Mouse (Mus musculus): ENCODE data around the gene Birc5. TPM values are rescaled to one million over a fixed set of nuclear protein-coding genes. Genes with fewer than 3 reads are reported as not detected.

Birc5 gene
- polyA plus RNA-seq, 1 experiment from 2014 or later = 307 TPM

DNA sequence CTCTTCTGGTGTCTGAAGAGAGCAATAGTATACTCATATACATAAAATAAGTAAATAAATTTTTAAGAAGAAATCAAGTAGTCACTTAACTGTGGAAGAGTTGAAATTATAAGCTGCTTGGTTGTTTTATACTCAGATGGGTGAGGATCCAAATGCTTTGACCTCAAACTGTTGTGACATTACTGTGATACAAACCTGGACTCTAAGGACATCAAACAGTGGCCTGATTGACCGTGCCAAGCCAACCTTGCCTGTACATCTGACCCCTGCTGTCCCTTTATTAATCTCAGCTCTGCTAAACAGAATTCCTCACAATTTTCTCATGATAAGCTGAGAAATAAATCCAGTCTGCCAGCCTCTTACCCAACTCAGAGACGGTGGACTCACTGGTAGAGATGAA is 3.4 kb upstream of the Birc5 start:
- Histone ChIP-seq H3K27ac (no peak overlapping the region), H3K9ac (no peak overlapping the region), H3K4me3 (no peak overlapping the region), H3K27me3 (no peaks in the 10 kb centered on the region), H3K9me3 (no peaks in the 10 kb centered on the region), H3K4me1 (peaks cover 23% of the 10 kb centered on the region), H3K36me3 (no peaks in the 10 kb centered on the region), H3K4me2 (replicated peaks) (no peak overlapping the region)
- ATAC-seq (ENCODE audit: low FRiP score, low read depth) = no peak
- whole genome bisulfite sequencing = 82% methylated on average over 2 of the region's 2 CpGs

DNA sequence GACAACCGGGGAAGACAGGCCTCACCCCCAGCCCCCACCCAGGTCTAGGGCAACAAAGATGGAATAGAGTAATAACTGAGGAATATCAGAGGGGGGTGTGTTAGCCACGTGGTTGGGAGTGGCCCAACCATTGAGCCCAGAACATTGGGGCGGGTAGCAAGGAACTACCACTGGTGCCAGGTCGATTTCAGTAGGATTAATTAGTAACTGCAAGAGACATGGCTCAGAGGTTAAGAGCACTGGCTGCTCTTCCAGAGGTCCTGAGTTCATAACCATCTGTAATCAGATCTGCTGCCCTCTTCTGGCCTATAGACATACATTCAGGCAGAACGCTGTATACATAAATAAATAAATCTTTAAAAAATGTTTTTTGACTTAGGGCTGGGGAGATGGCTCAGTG is 2.4 kb upstream of the Birc5 start:
- Histone ChIP-seq H3K4me2 (replicated peaks) (no peak overlapping the region), H3K4me1 (peaks cover 28% of the 10 kb centered on the region), H3K9me3 (no peaks in the 10 kb centered on the region), H3K4me3 (no peak overlapping the region), H3K36me3 (peaks cover 4% of the 10 kb centered on the region; the same call in 1 of the 2 replicates), H3K27me3 (no peaks in the 10 kb centered on the region), H3K9ac (no peak overlapping the region), H3K27ac (no peak overlapping the region)
- 67% methylated on average over 5 of the region's 5 CpGs for WGBS
- no peak for ATAC-seq (ENCODE audit: low FRiP score, low read depth)

DNA sequence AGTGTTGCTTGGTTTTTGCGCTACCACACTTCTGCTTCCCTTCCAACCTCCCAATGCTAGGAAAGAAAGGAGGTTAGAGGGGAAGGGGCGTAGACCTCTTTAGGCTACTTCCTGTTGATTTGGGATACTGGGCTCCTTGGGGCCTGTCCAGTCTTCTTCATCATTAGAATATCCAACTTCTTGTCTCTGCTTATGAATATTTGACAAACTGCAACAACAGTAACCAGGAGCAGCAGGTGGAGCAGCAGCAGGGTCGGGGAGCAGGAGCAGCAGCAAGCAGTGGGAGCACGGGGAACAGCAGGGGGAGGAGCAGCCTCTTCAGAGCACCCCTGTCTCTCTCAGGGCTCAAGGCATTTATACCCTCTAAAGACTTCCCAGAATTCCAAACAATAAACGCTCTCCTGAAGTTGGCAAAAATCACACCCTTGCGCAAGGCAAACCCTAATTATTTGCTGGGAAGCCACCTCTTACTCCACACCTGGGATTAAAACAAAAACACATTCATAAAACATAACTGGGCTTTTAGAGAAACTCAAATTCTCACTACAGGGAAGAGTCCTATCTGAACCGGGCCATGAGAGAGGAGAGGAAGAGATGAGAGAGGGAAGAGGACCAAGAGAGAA is 1.3 kb upstream of the Birc5 start:
- Histone ChIP-seq H3K9ac (peak overlapping the region; percentile 86), H3K36me3 (peaks cover 15% of the 10 kb centered on the region), H3K4me2 (replicated peaks) (peak overlapping the region; percentile 85), H3K9me3 (no peaks in the 10 kb centered on the region), H3K4me3 (peak overlapping the region; percentile 70), H3K4me1 (peaks cover 28% of the 10 kb centered on the region), H3K27me3 (no peaks in the 10 kb centered on the region), H3K27ac (peak overlapping the region; percentile 96)
- 65% methylated on average over 7 of the region's 7 CpGs for WGBS
- no peak for ATAC-seq (ENCODE audit: low FRiP score, low read depth)

DNA sequence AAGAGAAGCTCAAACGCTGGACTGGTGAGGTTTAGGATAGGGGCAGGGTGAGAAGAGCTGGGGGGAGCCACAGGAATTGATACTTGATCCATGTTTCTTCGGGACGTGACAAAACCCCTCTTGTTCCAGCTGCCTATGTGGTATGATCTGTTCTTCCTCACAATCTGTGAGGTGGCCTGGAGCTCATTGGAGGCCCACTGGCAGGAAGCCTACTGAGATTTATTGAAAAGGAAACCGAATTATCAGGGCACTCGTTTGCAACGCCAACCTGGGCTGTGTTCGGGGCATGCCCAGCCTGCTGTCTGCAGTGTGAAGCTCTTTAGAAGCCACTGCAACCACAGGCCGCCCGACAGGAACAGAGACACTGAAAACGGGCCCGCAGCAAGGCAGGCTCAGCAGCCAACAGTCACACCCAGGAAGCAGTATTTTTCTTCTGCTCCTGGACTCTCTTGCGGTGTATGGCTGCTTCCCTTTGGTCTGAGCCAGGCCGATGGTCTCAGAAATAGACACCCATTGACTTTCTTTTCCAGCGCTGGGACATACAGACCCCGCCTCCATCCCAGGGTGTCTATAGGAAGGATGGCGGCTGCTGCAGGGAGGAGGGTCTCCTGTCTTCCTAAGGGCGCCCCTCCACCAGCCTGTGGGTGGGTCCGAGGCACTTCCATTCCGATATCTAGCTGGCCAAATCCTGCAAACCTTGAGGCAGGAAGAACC is 623 bp upstream of the Birc5 start:
- Histone ChIP-seq H3K36me3 (peaks cover 22% of the 10 kb centered on the region), H3K4me3 (peak overlapping the region; percentile 70), H3K9me3 (no peaks in the 10 kb centered on the region), H3K4me2 (replicated peaks) (peak overlapping the region; percentile 85), H3K27me3 (no peaks in the 10 kb centered on the region), H3K27ac (peak overlapping the region; percentile 96), H3K4me1 (peaks cover 28% of the 10 kb centered on the region), H3K9ac (peak overlapping the region; percentile 86)
- peak; percentile 84 for ATAC-seq (ENCODE audit: low FRiP score, low read depth)
- 7% methylated on average over 19 of the region's 19 CpGs for WGBS

DNA sequence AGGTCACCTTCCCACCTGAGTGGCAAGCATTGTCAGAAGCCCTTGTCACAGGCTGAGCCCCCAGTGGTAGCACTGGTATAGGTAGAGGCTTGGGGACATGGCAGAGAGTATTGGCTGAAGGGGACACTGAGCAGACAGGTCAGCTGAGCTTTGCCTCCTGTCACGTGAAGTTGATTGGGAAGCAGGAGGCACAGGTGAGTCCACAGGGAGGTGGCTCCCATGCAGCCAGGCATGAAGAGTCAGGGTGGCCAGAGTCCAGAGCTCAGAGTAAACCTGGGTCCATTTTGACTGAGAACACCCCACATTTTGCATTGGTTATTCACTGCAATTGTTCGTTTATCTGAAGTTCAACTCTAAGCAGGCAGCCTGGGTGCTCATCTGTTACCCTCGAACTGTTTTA is 3.8 kb downstream of the Birc5 start:
- 91% methylated on average over 3 of the region's 3 CpGs for WGBS
- no peak overlapping the region for H3K9ac ChIP-seq
- H3K36me3 ChIP-seq = peaks cover 64% of the 10 kb centered on the region
- no peaks in the 10 kb centered on the region for H3K9me3 ChIP-seq
- no peak for ATAC-seq (ENCODE audit: low FRiP score, low read depth)
- H3K4me1 ChIP-seq = peaks cover 23% of the 10 kb centered on the region
- H3K4me3 ChIP-seq = no peak overlapping the region
- no peaks in the 10 kb centered on the region for H3K27me3 ChIP-seq
- H3K27ac ChIP-seq = no peak overlapping the region
- H3K4me2 ChIP-seq (replicated peaks) = no peak overlapping the region

DNA sequence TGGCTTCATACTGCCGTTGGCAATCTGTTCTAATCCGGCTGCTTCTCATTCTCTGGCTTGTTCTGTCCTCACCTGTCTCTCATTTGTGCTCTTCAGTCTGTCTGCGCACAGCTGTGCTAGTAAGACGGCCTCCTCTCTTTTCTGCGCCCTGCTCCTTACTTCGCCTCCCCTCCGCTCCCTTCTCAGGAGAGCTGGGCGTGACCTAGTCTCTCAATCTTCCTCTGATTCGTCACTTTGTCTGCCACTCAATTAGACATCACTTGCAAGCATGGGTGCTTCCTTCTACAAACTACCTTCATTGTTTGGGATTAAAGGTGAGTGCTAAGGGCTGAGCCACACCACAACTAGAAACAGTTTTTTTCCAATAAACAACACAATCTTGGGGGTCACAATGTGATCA is 5.2 kb downstream of the Birc5 start:
- H3K27ac ChIP-seq = no peak overlapping the region
- H3K9me3 ChIP-seq = no peaks in the 10 kb centered on the region
- peaks cover 11% of the 10 kb centered on the region for H3K27me3 ChIP-seq
- no peak overlapping the region for H3K4me2 ChIP-seq (replicated peaks)
- peaks cover 16% of the 10 kb centered on the region for H3K4me1 ChIP-seq
- 89% methylated on average over 9 of the region's 9 CpGs for WGBS
- ATAC-seq (ENCODE audit: low FRiP score, low read depth) = no peak
- H3K36me3 ChIP-seq = peaks cover 64% of the 10 kb centered on the region
- H3K4me3 ChIP-seq = no peak overlapping the region
- no peak overlapping the region for H3K9ac ChIP-seq

DNA sequence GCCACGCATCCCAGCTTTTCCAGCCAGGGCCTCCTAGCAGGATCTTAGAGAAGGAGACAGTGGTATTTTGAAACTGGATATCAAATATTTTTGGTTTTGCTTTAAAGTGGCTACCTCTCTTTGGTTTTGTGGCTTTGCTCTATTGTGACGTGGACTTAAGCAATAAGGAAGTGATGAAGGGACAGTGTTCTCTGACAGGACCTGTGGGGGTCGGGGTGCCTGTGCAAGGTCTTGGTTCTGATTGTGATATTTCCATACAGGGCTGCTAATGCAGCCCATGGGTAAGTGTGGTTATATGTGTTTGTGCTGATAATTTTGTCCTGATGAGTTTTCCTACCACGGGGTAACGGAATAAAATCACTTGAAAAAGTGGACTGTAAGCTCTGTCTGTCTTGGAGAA is 6.3 kb downstream of the Birc5 start:
- peaks cover 22% of the 10 kb centered on the region for H3K27me3 ChIP-seq
- H3K4me1 ChIP-seq = peaks cover 15% of the 10 kb centered on the region
- WGBS = 95% methylated on average over 5 of the region's 5 CpGs
- H3K27ac ChIP-seq = no peak overlapping the region
- ATAC-seq (ENCODE audit: low FRiP score, low read depth) = no peak
- no peak overlapping the region for H3K9ac ChIP-seq
- peaks cover 64% of the 10 kb centered on the region for H3K36me3 ChIP-seq
- H3K9me3 ChIP-seq = no peaks in the 10 kb centered on the region
- no peak overlapping the region for H3K4me2 ChIP-seq (replicated peaks)
- H3K4me3 ChIP-seq = no peak overlapping the region

DNA sequence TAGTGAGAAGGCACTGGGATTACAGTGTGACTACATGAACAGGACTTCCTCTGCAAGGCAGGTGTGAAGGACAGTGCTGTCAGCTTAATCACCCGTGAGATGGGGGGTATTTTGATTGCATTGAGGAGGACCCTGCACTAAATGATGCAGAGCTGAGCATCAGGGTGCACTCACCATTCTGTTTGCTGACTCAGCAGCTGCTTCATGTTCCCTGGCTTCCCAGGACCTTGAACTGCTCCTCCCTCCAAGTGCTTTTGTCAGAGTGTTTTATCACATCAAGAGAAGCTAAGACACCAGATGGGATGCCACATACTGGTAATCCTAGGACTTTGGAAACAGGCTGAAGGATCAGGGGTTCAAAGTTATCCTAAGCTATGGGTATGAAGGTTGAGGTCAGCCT is 6.9 kb downstream of the Birc5 start:
- Histone ChIP-seq H3K27ac (no peak overlapping the region), H3K4me3 (no peak overlapping the region), H3K4me1 (peaks cover 13% of the 10 kb centered on the region), H3K9me3 (no peaks in the 10 kb centered on the region), H3K27me3 (peaks cover 28% of the 10 kb centered on the region), H3K4me2 (replicated peaks) (no peak overlapping the region), H3K36me3 (peaks cover 63% of the 10 kb centered on the region), H3K9ac (no peak overlapping the region)
- ATAC-seq (ENCODE audit: low FRiP score, low read depth) = no peak
- 80% methylated on average over 1 of the region's 1 CpGs for WGBS

DNA sequence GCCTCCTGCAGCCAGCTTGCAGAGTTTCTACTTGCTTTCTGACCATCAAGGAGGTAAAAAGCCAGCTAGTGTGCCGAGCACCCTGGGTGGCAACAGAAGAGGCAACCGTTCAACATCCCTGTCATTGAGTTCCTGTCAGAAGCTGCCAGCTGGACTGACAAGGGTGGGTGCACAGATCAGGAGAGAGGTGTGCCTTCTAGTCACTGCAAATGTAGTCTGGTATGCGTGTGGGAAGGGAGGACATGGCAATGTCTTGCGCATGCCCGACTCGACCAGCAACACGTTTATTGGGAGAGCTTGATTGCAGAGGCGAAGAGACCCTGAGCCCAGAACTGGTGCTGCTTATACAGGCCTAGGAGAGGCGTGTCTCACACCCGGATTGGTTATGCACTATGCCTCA is 8.4 kb downstream of the Birc5 start:
- H3K4me2 ChIP-seq (replicated peaks) = no peak overlapping the region
- WGBS = 94% methylated on average over 10 of the region's 10 CpGs
- no peak overlapping the region for H3K9ac ChIP-seq
- H3K4me3 ChIP-seq = no peak overlapping the region
- H3K9me3 ChIP-seq = no peaks in the 10 kb centered on the region
- peaks cover 51% of the 10 kb centered on the region for H3K36me3 ChIP-seq
- peaks cover 43% of the 10 kb centered on the region for H3K27me3 ChIP-seq
- H3K4me1 ChIP-seq = peaks cover 10% of the 10 kb centered on the region
- no peak overlapping the region for H3K27ac ChIP-seq
- no peak for ATAC-seq (ENCODE audit: low FRiP score, low read depth)

DNA sequence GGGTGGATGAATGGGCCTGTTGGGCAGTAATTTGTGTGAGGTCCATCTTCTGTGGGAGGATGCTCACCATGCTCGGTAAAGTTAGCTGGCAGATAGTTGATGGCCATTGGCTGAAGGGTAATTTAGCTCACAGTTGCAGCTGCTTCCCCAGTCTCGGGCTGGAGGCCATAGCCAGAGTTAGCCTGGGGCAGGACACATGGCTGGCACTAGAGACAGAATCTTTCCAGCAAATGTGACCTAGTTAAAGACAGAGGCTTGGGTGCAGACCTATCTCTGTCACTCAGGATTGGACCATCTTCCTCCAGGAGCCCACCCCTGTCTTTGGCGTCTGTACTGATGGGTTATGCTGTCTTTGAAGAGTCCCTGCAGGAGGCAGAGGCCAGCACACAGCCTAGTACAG is 9.3 kb downstream of the Birc5 start:
- Histone ChIP-seq H3K4me2 (replicated peaks) (no peak overlapping the region), H3K4me1 (peaks cover 10% of the 10 kb centered on the region), H3K27me3 (peaks cover 53% of the 10 kb centered on the region), H3K27ac (no peak overlapping the region), H3K9ac (no peak overlapping the region), H3K36me3 (peaks cover 42% of the 10 kb centered on the region), H3K4me3 (no peak overlapping the region), H3K9me3 (no peaks in the 10 kb centered on the region)
- ATAC-seq (ENCODE audit: low FRiP score, low read depth) = no peak
- 39% methylated on average over 3 of the region's 3 CpGs for WGBS

DNA sequence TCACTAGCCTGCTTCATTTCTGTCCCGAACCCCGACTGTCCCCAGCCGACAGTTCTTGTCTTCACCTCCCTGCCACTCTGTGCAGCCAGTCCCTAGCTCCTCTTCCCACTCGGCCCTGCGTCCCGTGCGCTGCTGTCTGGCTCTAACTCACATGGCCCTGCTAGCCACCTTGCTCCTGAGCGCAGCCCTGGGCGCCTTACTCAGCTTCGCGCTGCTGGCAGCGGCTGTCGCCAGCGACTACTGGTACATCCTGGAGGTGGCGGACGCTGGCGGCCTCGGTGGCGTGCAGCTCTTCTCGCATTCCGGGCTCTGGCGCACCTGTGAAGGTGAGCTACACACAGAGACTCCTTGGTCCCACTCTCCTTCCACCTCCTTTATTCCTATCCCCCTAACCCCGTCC is 11.6 kb downstream of the Birc5 start, which contains the start of gene Tmem235:
Gene Tmem235, plus strand, starts transcription at position 152 of the 400 bp plus-strand sequence.
- Histone ChIP-seq H3K36me3 (peaks cover 21% of the 10 kb centered on the region), H3K9ac (no peak within 1 kb of the TSS), H3K4me2 (replicated peaks) (peak within 1 kb of the TSS; percentile 46), H3K4me1 (peaks cover 10% of the 10 kb centered on the region), H3K9me3 (no peaks in the 10 kb centered on the region), H3K27ac (no peak within 1 kb of the TSS), H3K4me3 (peak within 1 kb of the TSS; percentile 8; the same call in 1 of the 2 replicates), H3K27me3 (peaks cover 63% of the 10 kb centered on the region)
- no peak for ATAC-seq (ENCODE audit: low FRiP score, low read depth)
- 2% methylated on average over 23 of the region's 23 CpGs for WGBS

DNA sequence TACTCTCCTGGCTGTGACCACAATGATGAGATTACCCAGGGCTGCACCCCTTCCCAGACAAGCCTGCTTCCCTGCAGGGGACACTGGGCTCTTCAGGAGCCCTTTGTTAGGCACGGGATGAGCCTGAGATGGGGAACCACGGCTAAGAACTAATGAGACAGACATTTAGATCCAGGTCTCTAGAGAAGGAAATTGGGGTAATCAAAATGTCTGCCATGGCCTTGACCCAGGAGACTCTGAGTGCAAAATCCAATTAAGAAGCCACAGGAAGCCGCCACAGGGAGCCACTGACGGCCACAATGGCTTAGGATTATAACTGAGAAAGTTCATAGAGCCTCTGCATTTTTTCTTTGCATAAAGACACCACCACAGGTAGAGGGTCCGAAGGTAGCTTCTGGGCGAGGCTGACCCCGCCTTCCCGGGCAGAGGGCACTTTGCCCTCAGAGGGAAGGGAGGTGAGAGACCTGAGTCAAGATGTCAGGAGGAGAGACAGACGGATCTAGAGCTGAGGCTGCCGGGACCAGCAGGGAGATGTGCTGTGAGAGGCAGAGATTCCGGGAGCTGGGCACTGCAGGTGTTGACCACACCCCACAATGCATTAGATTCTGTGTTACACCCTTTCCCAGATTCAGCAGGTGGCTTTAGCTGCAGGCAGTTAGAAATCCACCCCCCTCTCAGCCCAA is 14.3 kb downstream of the Birc5 start:
- Histone ChIP-seq H3K4me1 (peaks cover 13% of the 10 kb centered on the region), H3K27me3 (peaks cover 62% of the 10 kb centered on the region), H3K36me3 (no peaks in the 10 kb centered on the region), H3K4me3 (no peak overlapping the region), H3K9ac (no peak overlapping the region), H3K9me3 (no peaks in the 10 kb centered on the region), H3K4me2 (replicated peaks) (no peak overlapping the region), H3K27ac (no peak overlapping the region)
- no peak for ATAC-seq (ENCODE audit: low FRiP score, low read depth)
- 30% methylated on average over 11 of the region's 11 CpGs for WGBS

All from limb, embryonic 13.5 days (tissue).